Mouse (Mus musculus) spleen, embryonic (tissue): ENCODE measurements at regions not wholly inside any gene's neighbourhood (a gene's known extent, or its start where the extent isn't known, plus 50 kb on each side); places are given as distances from the start of the nearest gene placed in this dataset.

Experiments
- CTCF ChIA-PET: fragments of 350-600 bp; sonication (Branson Sonifier 250); formaldehyde crosslinking; loops from one replicate; lab custom pipeline; 2022; lab: Charles Lee

DNA sequence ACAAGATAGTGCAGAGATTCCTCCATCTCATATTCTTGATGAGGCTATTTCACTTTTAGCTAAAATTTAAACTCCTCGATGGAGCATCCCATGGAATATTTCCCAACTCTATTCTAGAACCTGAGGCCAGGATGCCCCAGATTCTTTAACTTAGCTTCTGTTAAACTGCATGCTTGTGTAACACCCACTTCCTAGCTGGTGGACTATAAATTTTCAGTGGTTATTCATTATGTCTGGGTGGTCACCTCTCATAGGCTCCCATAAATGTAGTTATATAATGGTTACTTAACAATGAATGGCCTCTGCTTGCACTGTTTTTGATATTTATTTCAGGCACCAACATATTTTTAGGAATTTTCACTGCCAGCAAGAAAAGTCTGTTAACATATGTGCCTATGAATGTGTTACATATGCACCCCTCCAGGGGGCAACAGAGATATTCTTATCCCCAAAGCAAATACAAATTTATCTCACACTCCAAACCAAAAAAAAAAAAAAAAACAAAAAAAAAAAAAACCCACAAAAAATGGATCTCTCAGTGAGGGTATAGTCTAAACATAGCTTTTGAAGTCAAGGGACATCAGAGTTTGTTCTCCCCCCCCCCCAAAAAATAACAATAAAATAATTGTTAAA lies 135.1 kb upstream of the Gvin1 start:
- CTCF ChIA-PET: interaction anchor here (0.6 kb wide), 3 partner anchors 41 to 277 kb away, joined by 3 to 16 read pairs (median 5); no protein-coding TSS in a partner anchor
